Mouse (Mus musculus) ES-Bruce4 (cell line): ENCODE measurements around the gene Fmo6. TPM values are rescaled to one million over a fixed set of nuclear protein-coding genes. Genes with fewer than 3 reads are reported as not detected.

ENCODE experiments used
- H3K27ac ChIP-seq: 2 replicates; pipeline ENCODE4 v1.5.1; 2012; ENCODE audit warnings: low read length, inconsistent platforms; ENCODE audit not compliant: insufficient read depth
- H3K27me3 ChIP-seq: 2 replicates; pipeline ENCODE4 v1.6.1; 2012; ENCODE audit warnings: mild to moderate bottlenecking, low read length, inconsistent platforms; ENCODE audit not compliant: control insufficient read depth, poor library complexity, insufficient read depth, severe bottlenecking
- H3K36me3 ChIP-seq: 2 replicates; pipeline ENCODE4 v1.6.1; 2012; ENCODE audit warnings: inconsistent platforms, mild to moderate bottlenecking, low read length, moderate library complexity; ENCODE audit not compliant: control insufficient read depth, poor library complexity, insufficient read depth, severe bottlenecking
- H3K4me1 ChIP-seq: one replicate; pipeline ENCODE4 v1.8.1; 2011; ENCODE audit warnings: low read length; ENCODE audit not compliant: control insufficient read depth, insufficient read depth
- H3K4me3 ChIP-seq: 2 replicates; pipeline ENCODE4 v1.5.1; 2011; ENCODE audit warnings: low read depth, mild to moderate bottlenecking, low read length
- H3K9ac ChIP-seq: 2 replicates; pipeline ENCODE4 v1.6.1; 2012; ENCODE audit warnings: low read depth, mild to moderate bottlenecking, inconsistent platforms; ENCODE audit not compliant: poor library complexity, severe bottlenecking
- H3K9me3 ChIP-seq: replicated peaks from 2 replicates; pipeline ENCODE4 v1.6.1; 2012; ENCODE audit warnings: mild to moderate bottlenecking, low read length, inconsistent platforms; ENCODE audit not compliant: control insufficient read depth, poor library complexity, insufficient read depth, severe bottlenecking
- CTCF ChIP-seq: IDR thresholded peaks from one replicate; pipeline ENCODE4 v1.8.1; 2011; ENCODE audit warnings: low read depth, low read length
- EP300 ChIP-seq: IDR thresholded peaks from 2 replicates; pipeline ENCODE4 v1.6.1; 2011; ENCODE audit warnings: low read depth, low read length; ENCODE audit not compliant: insufficient read depth
- POLR2A ChIP-seq: IDR thresholded peaks from one replicate; pipeline ENCODE4 v1.8.1; 2011; ENCODE audit warnings: low read length; ENCODE audit not compliant: insufficient read depth
- polyA plus RNA-seq: library from polyadenylated mRNA; stranded (reverse); fragments of >200 nt; gene quantifications from 2 replicates; pipeline ENCODE4 v1.2.4, GENCODE M21; 2011; ENCODE audit warnings: low read depth; ENCODE audit not compliant: missing spikeins, insufficient read depth, insufficient read length

The Fmo6 gene
- polyA plus RNA-seq, 1 experiment: not detected

DNA sequence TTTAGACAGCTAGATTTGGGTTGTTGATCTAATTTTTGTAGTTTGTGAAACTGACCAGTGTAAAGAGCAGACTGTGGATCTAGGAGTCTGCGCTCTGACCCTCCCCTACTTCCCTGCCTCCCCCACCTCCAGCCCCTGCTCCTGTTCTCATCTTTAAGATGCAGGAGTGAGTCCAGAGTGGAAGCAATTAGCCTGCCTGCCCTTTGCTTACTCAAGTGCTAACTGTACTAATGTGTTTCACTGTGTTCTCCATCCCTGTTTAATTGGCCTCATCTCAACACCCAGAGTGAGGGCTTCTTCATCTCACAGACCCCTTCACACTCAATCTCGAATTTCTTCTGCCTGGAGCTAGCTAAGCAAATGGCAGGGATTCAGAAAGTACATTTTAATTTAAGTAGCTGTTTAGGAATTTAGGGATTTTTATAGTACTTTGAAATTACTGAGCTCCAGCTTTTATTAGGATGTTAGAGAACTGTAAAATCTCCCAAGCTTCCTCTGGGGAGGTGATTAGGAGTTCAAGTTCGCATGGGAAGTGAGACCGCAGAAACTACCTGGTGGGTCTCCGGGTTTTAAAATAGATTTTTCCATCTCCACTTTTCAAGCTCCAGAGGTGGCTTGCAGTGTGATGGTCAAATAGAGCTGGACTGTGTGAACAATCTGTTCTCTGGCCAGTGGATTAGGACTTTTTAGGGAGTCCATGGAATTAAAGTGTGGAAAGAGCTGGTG is 818 bp upstream of the Fmo6 start:
- H3K9ac ChIP-seq: no peak overlapping the region
- no peak overlapping the region for H3K27ac ChIP-seq
- H3K9me3 ChIP-seq: no peaks in the 10 kb centered on the region
- H3K36me3 ChIP-seq: no peaks in the 10 kb centered on the region
- no peaks in the 10 kb centered on the region for H3K27me3 ChIP-seq
- H3K4me1 ChIP-seq: no peaks in the 10 kb centered on the region
- H3K4me3 ChIP-seq: no peak overlapping the region
- no peak for TF ChIP-seq EP300
- TF ChIP-seq CTCF: no peak
- TF ChIP-seq POLR2A: no peak

DNA sequence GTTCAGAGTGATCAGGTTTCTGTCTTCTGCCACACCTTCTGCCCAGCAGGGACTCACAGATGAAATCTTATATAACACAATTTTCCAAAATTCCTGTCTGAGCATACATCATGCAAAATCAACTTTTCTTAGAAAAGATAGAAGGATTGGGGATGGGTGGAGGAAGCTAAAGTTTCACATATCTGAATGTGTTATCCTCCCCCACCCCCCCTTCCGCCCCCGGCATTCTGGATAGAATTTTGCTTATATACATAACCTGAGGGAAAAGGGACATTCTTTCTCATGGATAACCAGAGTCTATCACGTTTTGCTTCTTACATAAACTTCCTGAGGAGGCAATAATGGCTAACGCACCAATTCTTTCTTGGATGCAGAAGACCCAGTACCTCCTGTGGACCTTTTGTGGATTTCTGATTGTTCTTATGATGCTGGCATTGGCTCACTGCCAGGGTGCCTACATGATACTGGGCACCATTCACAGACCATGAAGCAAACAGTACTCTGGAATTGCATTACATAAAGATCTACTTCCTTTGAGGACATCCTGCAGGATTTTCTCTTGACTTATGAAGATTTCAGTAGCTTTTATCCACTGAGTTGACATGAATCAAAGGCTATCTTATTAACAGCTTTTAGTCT is 2.8 kb downstream of the Fmo6 start:
- Histone ChIP-seq H3K27me3 (no peaks in the 10 kb centered on the region), H3K9me3 (no peaks in the 10 kb centered on the region), H3K9ac (no peak overlapping the region), H3K36me3 (no peaks in the 10 kb centered on the region), H3K4me1 (no peaks in the 10 kb centered on the region), H3K4me3 (no peak overlapping the region), H3K27ac (no peak overlapping the region)
- no peak for TF ChIP-seq EP300
- TF ChIP-seq CTCF: no peak
- no peak for TF ChIP-seq POLR2A

DNA sequence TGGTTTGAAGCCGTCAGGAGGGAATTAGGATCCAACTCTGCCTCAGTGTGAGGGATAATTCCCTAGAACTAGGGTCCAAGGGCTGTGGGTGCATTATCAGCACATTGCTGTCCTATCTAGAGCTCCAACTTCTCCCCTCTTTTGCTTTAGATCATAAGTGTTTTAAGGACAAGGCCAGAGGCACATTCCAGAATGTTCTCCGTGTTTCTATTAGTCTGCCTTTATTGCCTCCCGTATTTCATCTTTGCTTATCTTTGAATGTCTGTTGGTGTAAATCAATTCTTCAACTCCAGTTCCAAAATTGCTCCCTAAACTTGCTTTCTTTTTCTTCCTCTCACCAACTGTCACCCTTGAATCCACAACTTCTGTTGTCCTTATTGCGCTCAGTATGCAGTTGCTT is 4.9 kb downstream of the Fmo6 start:
- Histone ChIP-seq H3K27me3 (no peaks in the 10 kb centered on the region), H3K9me3 (no peaks in the 10 kb centered on the region)
- TF ChIP-seq CTCF: no peak
- no peak for TF ChIP-seq POLR2A
- TF ChIP-seq EP300: no peak

DNA sequence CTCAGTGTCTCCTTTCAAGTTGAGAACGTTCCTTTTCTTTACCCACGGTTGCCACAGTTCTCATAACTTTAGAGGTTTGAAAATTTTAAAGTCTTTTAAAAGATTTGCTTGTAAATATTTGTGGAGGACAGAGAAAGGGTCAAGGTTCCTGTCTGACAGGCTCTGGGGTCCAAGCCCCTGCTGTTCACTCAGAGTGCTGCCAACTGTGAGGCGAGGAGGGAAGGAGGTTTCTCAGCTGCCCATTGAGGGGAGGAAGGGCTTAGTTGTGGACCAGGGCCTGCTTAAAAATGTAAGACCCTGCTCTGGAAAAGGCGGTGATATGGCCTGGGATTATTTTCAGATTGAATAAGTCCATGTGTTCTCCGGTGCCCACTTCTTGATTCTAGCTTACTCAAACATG is 5.4 kb downstream of the Fmo6 start:
- no peaks in the 10 kb centered on the region for H3K4me1 ChIP-seq
- H3K36me3 ChIP-seq: no peaks in the 10 kb centered on the region
- TF ChIP-seq CTCF: no peak
- no peak for TF ChIP-seq EP300
- TF ChIP-seq POLR2A: no peak
- no peak overlapping the region for H3K4me3 ChIP-seq
- no peaks in the 10 kb centered on the region for H3K9me3 ChIP-seq
- no peaks in the 10 kb centered on the region for H3K27me3 ChIP-seq
- H3K9ac ChIP-seq: no peak overlapping the region
- no peak overlapping the region for H3K27ac ChIP-seq

More for the DNA sequence above, 4.9 kb downstream of the Fmo6 start:
- no peak overlapping the region for H3K9ac ChIP-seq
- no peak overlapping the region for H3K27ac ChIP-seq
- no peaks in the 10 kb centered on the region for H3K4me1 ChIP-seq
- no peak overlapping the region for H3K4me3 ChIP-seq
- H3K36me3 ChIP-seq: no peaks in the 10 kb centered on the region

DNA sequence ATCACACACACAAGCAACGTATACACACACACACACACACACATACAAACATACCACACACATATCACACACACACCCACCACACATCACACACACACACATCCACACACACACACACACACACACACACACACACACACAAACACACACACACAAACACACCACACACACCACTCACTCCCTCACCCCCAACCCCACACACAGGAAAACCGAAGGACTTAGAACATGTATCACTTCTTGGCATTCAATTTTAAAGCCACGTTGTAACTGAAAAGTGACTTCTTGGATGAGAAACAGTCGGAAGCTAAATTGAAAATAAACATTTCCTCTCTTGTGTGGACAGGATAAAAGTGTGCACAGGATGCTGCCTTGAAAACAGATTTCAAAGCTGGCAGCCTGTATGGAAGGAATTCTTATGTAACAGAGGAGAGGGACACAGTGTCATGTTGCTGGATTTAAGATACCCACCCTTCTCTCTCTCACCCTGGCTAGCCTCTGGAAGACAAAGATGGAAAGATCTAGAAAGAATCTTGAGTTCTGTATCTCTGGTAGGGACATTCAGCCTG is 5.9 kb downstream of the Fmo6 start:
- H3K36me3 ChIP-seq: no peaks in the 10 kb centered on the region
- no peak overlapping the region for H3K27ac ChIP-seq
- no peaks in the 10 kb centered on the region for H3K27me3 ChIP-seq
- TF ChIP-seq POLR2A (no peak), CTCF (no peak), EP300 (no peak)
- no peak overlapping the region for H3K4me3 ChIP-seq
- H3K9ac ChIP-seq: no peak overlapping the region
- H3K9me3 ChIP-seq: no peaks in the 10 kb centered on the region
- no peaks in the 10 kb centered on the region for H3K4me1 ChIP-seq

DNA sequence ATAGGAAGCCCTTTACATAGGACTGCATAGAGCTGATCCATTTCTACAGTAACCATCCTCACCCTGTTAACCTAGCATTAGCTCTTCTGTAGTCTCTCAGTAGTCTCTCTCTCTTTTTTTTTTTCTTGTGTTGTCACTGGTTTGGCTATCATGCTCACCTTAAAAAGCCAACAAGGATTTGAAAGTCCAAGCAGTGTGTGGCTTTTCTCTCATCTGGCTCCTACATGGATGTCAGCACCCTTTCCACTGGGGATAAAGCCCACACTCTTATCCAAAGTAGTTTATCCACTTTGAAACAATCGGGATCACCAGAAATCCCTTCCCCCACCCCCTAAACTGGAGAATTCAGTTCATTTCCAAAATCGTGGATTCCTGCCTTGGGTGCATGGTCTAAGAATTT is 6.7 kb downstream of the Fmo6 start:
- no peaks in the 10 kb centered on the region for H3K4me1 ChIP-seq
- no peaks in the 10 kb centered on the region for H3K9me3 ChIP-seq
- TF ChIP-seq CTCF (no peak), POLR2A (no peak), EP300 (no peak)
- no peaks in the 10 kb centered on the region for H3K36me3 ChIP-seq
- no peaks in the 10 kb centered on the region for H3K27me3 ChIP-seq
- no peak overlapping the region for H3K27ac ChIP-seq
- H3K4me3 ChIP-seq: no peak overlapping the region
- no peak overlapping the region for H3K9ac ChIP-seq
